Mouse (Mus musculus) heart, embryonic 15.5 days (tissue): ENCODE results near the gene Ptprcap. TPM values are rescaled to one million over a fixed set of nuclear protein-coding genes. Genes with fewer than 3 reads are reported as not detected.

ENCODE experiments used
- ATAC-seq: fragments of 200-750 bp; cut with Nextera tagmentation; replicated peaks from 2 replicates; pipeline ENCODE4 v1.8.0; 2017; ENCODE audit warnings: low read depth, moderate TSS enrichment; ENCODE audit not compliant: insufficient number of reproducible peaks, insufficient read depth, low FRiP score
- H3K27ac ChIP-seq: fragments of 300-500 bp; sonication (generic); 2 replicates; pipeline ENCODE4 v1.5.1; 2015; ENCODE audit warnings: mild to moderate bottlenecking, inconsistent platforms
- H3K27me3 ChIP-seq: fragments of 300-500 bp; sonication (generic); 2 replicates; pipeline ENCODE4 v1.6.1; 2015; ENCODE audit warnings: inconsistent platforms
- H3K36me3 ChIP-seq: fragments of 300-500 bp; sonication (generic); 2 replicates; pipeline ENCODE4 v1.6.1; 2015; ENCODE audit warnings: mild to moderate bottlenecking, inconsistent platforms
- H3K4me1 ChIP-seq: fragments of 300-500 bp; sonication (generic); replicated peaks from 2 replicates; pipeline ENCODE4 v1.6.1; 2015; ENCODE audit warnings: inconsistent platforms
- H3K4me2 ChIP-seq: fragments of 300-500 bp; sonication (generic); 2 replicates; pipeline ENCODE4 v1.6.1; 2015; ENCODE audit warnings: inconsistent platforms, mild to moderate bottlenecking, moderate library complexity
- H3K4me3 ChIP-seq: fragments of 300-500 bp; sonication (generic); 2 replicates; pipeline ENCODE4 v1.5.1; 2015; ENCODE audit warnings: mild to moderate bottlenecking, inconsistent platforms
- H3K9ac ChIP-seq: fragments of 300-500 bp; sonication (generic); 2 replicates; pipeline ENCODE4 v1.6.1; 2015; ENCODE audit warnings: mild to moderate bottlenecking, inconsistent platforms
- H3K9me3 ChIP-seq: fragments of 300-500 bp; sonication (generic); replicated peaks from 2 replicates; pipeline ENCODE4 v1.6.1; 2016; ENCODE audit warnings: inconsistent platforms
- WGBS: fragments of 180-500 bp; shearing (Covaris S2); methylation state at CpG from one replicate; pipeline ENCODE4 v1.1.7; 2015; ENCODE audit warnings: mixed read lengths; 5-methylcytosine and 5-hydroxymethylcytosine counted together
- polyA plus RNA-seq: library from polyadenylated mRNA; unstranded; fragments of >200 nt; fragmentation: Nextera tagmentation; extraction: Ambion mirVana; gene quantifications from 2 replicates; pipeline ENCODE4 v1.2.1, GENCODE M21; 2015

Gene Ptprcap
- polyA plus RNA-seq, 1 experiment from 2014 or later = 3.6 TPM

GRCm38 (mm10) chr19:4192251-4192985, 39.0 kb downstream of the Ptprcap start:
- H3K36me3 ChIP-seq = peaks cover 40% of the 10 kb centered on the region
- no peaks in the 10 kb centered on the region for H3K27me3 ChIP-seq
- H3K27ac ChIP-seq = peak overlapping the region; percentile 89
- under 1% methylated on average over 52 of the region's 52 CpGs for WGBS
- H3K4me3 ChIP-seq = peak overlapping the region; percentile 84
- peak; percentile 57 for ATAC-seq
- H3K9ac ChIP-seq = peak overlapping the region; percentile 98
- H3K9me3 ChIP-seq = no peaks in the 10 kb centered on the region
- peaks cover 54% of the 10 kb centered on the region for H3K4me1 ChIP-seq
- peak overlapping the region; percentile 87 for H3K4me2 ChIP-seq

GRCm38 (mm10) chr19:4193129-4193528, 39.7 kb downstream of the Ptprcap start:
- Histone ChIP-seq H3K4me1 (peaks cover 48% of the 10 kb centered on the region), H3K9me3 (no peaks in the 10 kb centered on the region), H3K36me3 (peaks cover 46% of the 10 kb centered on the region), H3K27me3 (no peaks in the 10 kb centered on the region), H3K27ac (peak overlapping the region; percentile 89), H3K9ac (peak overlapping the region; percentile 98), H3K4me2 (peak overlapping the region; percentile 87), H3K4me3 (peak overlapping the region; percentile 84)
- ATAC-seq = no peak
- 51% methylated on average over 6 of the region's 6 CpGs for WGBS

- 77% methylated on average over 8 of the region's 8 CpGs for WGBS
- Histone ChIP-seq H3K27me3 (no peaks in the 10 kb centered on the region), H3K36me3 (peaks cover 46% of the 10 kb centered on the region), H3K9ac (no peak overlapping the region), H3K4me1 (peaks cover 48% of the 10 kb centered on the region), H3K9me3 (no peaks in the 10 kb centered on the region), H3K27ac (no peak overlapping the region), H3K4me2 (peak overlapping the region; percentile 87), H3K4me3 (peak overlapping the region; percentile 84; the same call in 1 of the 2 replicates)
- no peak for ATAC-seq
Measured at GRCm38 (mm10) chr19:4194021-4194724, 40.8 kb downstream of the Ptprcap start.

GRCm38 (mm10) chr19:4194776-4195650, 41.6 kb downstream of the Ptprcap start:
- Histone ChIP-seq H3K9me3 (no peaks in the 10 kb centered on the region), H3K27me3 (no peaks in the 10 kb centered on the region), H3K4me3 (no peak overlapping the region), H3K36me3 (peaks cover 48% of the 10 kb centered on the region), H3K4me2 (no peak overlapping the region), H3K9ac (no peak overlapping the region), H3K27ac (no peak overlapping the region; the same call in 1 of the 2 replicates), H3K4me1 (peaks cover 50% of the 10 kb centered on the region)
- no peak for ATAC-seq
- 67% methylated on average over 12 of the region's 12 CpGs for WGBS

GRCm38 (mm10) chr19:4196048-4196447, 42.6 kb downstream of the Ptprcap start:
- H3K4me2 ChIP-seq = no peak overlapping the region
- no peak overlapping the region for H3K4me3 ChIP-seq
- H3K27me3 ChIP-seq = no peaks in the 10 kb centered on the region
- H3K4me1 ChIP-seq = peaks cover 55% of the 10 kb centered on the region
- no peak for ATAC-seq
- no peaks in the 10 kb centered on the region for H3K9me3 ChIP-seq
- 56% methylated on average over 2 of the region's 2 CpGs for WGBS
- H3K36me3 ChIP-seq = peaks cover 48% of the 10 kb centered on the region
- no peak overlapping the region for H3K9ac ChIP-seq
- H3K27ac ChIP-seq = peak overlapping the region; percentile 12; the same call in 1 of the 2 replicates

- no peak overlapping the region for H3K4me2 ChIP-seq
- no peak overlapping the region for H3K4me3 ChIP-seq
- H3K27me3 ChIP-seq = no peaks in the 10 kb centered on the region
- peaks cover 51% of the 10 kb centered on the region for H3K4me1 ChIP-seq
- WGBS = 33% methylated on average over 5 of the region's 5 CpGs
- H3K9ac ChIP-seq = no peak overlapping the region
- no peak for ATAC-seq
- H3K9me3 ChIP-seq = no peaks in the 10 kb centered on the region
- H3K27ac ChIP-seq = 0 out of 2 replicates have a peak overlapping the region, but pooled peaks have one; percentile 12
- peaks cover 48% of the 10 kb centered on the region for H3K36me3 ChIP-seq
Measured at GRCm38 (mm10) chr19:4196548-4196947, 43.1 kb downstream of the Ptprcap start.

- H3K27me3 ChIP-seq = no peaks in the 10 kb centered on the region
- H3K4me3 ChIP-seq = no peak overlapping the region
- peaks cover 48% of the 10 kb centered on the region for H3K36me3 ChIP-seq
- H3K9ac ChIP-seq = no peak overlapping the region
- WGBS = 60% methylated on average over 3 of the region's 3 CpGs
- H3K9me3 ChIP-seq = no peaks in the 10 kb centered on the region
- no peak overlapping the region for H3K4me2 ChIP-seq
- ATAC-seq = no peak
- H3K27ac ChIP-seq = no peak overlapping the region
- peaks cover 54% of the 10 kb centered on the region for H3K4me1 ChIP-seq
Measured at GRCm38 (mm10) chr19:4197180-4197579, 43.8 kb downstream of the Ptprcap start.

- Histone ChIP-seq H3K4me1 (peaks cover 30% of the 10 kb centered on the region), H3K4me2 (peak within 1 kb of the TSS; percentile 92), H3K36me3 (peaks cover 15% of the 10 kb centered on the region), H3K27ac (peak within 1 kb of the TSS; percentile 74), H3K4me3 (peak within 1 kb of the TSS; percentile 66), H3K27me3 (peaks cover 10% of the 10 kb centered on the region), H3K9me3 (no peaks in the 10 kb centered on the region), H3K9ac (peak within 1 kb of the TSS; percentile 71)
- peak; percentile 73 for ATAC-seq
- WGBS = under 1% methylated on average over 34 of the region's 34 CpGs
Measured at GRCm38 (mm10) chr19:4201291-4201909, 48.0 kb downstream of the Ptprcap start, which contains the start of gene Rad9a. Gene Rad9a (minus strand): TSS chr19:4201662.

- Histone ChIP-seq H3K4me3 (peak overlapping the region; percentile 66), H3K27me3 (peaks cover 15% of the 10 kb centered on the region), H3K4me2 (peak overlapping the region; percentile 92), H3K36me3 (peaks cover 10% of the 10 kb centered on the region; the same call in 1 of the 2 replicates), H3K9me3 (no peaks in the 10 kb centered on the region), H3K4me1 (peaks cover 22% of the 10 kb centered on the region), H3K27ac (peak overlapping the region; percentile 74; the same call in 1 of the 2 replicates), H3K9ac (peak overlapping the region; percentile 71)
- no peak for ATAC-seq
- WGBS = 32% methylated on average over 7 of the region's 7 CpGs
Measured at GRCm38 (mm10) chr19:4202149-4202548, 48.7 kb downstream of the Ptprcap start.

GRCm38 (mm10) chr19:4203148-4203547, 49.7 kb downstream of the Ptprcap start:
- Histone ChIP-seq H3K4me1 (peaks cover 22% of the 10 kb centered on the region), H3K27ac (0 out of 2 replicates have a peak overlapping the region, but pooled peaks have one; percentile 62), H3K9me3 (no peaks in the 10 kb centered on the region), H3K9ac (no peak overlapping the region), H3K4me3 (no peak overlapping the region), H3K36me3 (peaks cover 2% of the 10 kb centered on the region; the same call in 1 of the 2 replicates), H3K27me3 (peaks cover 15% of the 10 kb centered on the region), H3K4me2 (no peak overlapping the region)
- no peak for ATAC-seq
- 64% methylated on average over 3 of the region's 3 CpGs for WGBS
